Mouse (Mus musculus): ENCODE measurements around the gene Slc4a4.

Slc4a4 gene

DNA sequence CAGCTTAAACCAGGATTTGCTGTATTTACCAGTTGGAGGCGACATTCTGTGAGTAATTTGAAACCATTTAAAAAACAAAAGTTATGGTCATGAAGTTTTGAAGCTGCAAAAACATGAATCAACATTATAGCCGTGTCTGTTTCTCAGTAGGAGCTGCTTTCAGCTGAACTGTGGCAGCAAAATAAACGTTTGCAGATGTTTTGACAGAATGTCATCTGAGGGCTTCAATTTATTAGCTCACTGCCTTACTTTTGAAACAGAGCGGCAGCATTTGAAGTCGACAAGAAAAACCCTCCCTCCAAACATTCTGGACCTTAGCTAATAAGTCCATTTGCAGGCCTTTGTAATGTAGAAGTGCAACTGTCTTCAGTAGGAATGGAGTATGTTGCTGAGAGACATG lies 123.5 kb downstream of the Slc4a4 start:
- DNase-seq (ENCODE audit: low spot score): peak; percentile 19

DNA sequence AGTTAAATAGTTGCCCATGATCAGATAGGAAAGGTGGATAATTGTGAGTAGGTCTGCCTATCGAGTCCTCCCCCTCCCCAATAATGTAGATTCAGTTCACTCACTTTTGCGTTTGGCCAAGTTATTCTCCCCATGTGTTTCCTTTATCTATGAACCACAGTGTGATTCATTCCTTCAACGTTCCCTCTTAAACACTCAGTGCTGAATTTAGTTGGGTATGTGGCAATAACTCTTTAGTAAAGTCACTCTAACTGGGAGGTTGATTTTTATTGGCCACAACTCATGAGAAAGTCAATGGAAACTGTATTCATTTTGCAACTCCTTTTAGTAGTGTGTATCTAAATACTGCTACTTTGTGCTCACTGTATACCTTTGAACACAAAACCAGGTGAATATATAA lies 125.8 kb downstream of the Slc4a4 start:
- DNase-seq (ENCODE audit: low spot score): no peak

- no peak for DNase-seq (ENCODE audit: low spot score)
Observed at GRCm38 (mm10) chr5:89014782-89015181, 128.2 kb downstream of the Slc4a4 start.

DNA sequence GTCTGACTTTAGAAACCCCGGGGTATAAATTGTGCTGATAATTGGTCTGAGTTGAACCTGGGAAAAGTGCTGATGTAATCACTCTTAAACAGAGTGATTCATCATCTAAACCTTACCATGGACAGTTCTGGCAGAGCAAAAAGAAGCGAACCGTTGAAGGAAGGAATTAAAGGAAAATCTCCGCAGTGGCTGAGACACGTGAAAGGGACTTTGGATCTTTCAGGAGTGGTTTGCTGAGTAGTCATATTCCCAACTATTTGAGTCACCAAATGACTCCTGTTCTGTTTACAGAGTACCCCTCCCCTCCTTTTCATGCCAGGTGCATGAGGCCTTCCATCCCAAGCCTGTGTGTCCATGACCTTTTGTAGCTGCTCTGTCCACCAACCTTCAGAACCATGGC lies 129.3 kb downstream of the Slc4a4 start:
- DNase-seq (ENCODE audit: low spot score): no peak

GRCm38 (mm10) chr5:89018537-89018936 lies 131.9 kb downstream of the Slc4a4 start:
- no peak for DNase-seq (ENCODE audit: low spot score)

DNA sequence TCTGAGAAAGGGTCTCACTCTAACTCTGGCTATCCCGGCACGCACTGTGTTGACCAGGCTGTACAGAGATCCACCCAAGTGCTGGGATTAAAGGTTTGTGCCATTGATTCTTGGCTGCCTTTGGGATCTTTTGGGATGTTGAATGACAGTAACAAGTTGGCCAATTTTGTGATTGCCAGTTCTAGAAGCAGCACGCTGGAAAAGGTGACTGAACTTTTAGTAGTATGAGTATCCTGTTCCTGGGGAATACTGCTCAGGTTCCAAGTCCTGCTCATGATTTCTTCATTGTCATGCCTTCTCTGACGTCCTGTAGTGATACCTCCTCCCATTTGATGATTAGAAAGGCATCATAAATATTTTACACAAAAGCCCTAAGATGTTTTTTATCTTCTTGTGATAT lies 137.8 kb downstream of the Slc4a4 start:
- DNase-seq (ENCODE audit: low spot score): no peak

- no peak for DNase-seq (ENCODE audit: low spot score)
Observed at GRCm38 (mm10) chr5:89027518-89028085, 141.0 kb downstream of the Slc4a4 start.

DNA sequence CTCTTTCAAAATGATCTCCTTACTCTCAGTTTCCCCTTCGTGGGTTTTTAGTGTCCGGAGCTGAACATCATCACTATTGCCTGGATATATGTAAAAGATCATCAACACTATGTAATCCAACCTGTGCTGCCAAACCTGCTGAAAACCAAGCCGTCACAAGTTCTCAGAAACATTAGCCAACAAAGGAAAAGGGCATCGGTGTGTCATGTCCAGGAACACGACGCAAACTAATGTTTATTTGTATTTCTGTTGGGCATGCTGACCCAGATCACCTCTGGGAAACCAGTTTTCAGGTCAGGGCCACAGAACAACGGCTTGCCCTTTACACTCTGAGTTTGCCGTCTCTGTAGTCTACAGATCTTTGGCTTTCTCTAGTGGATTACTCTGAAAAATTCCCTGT lies 146.0 kb downstream of the Slc4a4 start:
- DNase-seq (ENCODE audit: low spot score): no peak

DNA sequence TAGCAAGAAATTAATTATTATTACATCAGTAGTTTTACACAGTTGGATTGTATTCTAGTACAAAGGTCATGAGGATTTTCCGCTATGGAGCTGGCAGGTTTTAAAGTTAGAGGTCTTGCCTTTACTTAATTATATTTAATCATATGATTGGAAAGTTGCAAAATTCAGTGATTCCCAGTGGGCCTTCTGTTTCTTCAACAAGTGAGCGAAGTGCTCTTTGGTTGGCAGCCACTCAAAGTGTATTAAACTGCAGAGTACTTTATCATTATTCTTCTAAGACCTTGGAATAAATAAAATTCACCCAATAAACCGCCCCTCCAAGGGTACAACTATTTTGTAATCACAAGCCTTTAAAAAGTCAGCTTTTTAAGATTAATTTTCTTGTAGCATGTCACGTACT lies 146.6 kb downstream of the Slc4a4 start:
- DNase-seq (ENCODE audit: low spot score): no peak

DNA sequence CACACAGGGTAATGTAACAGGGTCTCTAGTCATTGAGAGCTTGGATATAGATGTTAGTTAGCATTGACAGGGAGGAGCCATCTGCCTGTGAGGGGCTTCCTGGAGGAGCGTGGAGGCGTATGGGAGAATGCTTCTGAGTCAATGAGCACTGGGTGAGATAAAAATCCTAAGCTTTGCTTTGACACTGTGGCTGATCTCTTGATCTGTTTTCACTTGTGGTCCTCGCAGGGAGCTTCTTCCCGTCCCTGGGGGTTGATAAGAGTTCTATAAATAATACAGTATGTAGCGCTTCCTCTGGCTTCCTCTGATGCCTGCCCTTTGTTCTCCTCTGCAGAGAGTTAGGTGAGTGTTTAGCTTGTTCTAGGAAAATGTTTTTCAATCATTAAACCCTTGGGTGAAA lies 149.5 kb downstream of the Slc4a4 start:
- DNase-seq (ENCODE audit: low spot score): no peak

- no peak for DNase-seq (ENCODE audit: low spot score)
Observed at GRCm38 (mm10) chr5:89040814-89041213, 154.2 kb downstream of the Slc4a4 start.

GRCm38 (mm10) chr5:89043846-89044245 lies 157.2 kb downstream of the Slc4a4 start:
- peak; percentile 14 for DNase-seq (ENCODE audit: low spot score)

- no peak for DNase-seq (ENCODE audit: low spot score)
Observed at GRCm38 (mm10) chr5:89044801-89045200, 158.2 kb downstream of the Slc4a4 start.

DNA sequence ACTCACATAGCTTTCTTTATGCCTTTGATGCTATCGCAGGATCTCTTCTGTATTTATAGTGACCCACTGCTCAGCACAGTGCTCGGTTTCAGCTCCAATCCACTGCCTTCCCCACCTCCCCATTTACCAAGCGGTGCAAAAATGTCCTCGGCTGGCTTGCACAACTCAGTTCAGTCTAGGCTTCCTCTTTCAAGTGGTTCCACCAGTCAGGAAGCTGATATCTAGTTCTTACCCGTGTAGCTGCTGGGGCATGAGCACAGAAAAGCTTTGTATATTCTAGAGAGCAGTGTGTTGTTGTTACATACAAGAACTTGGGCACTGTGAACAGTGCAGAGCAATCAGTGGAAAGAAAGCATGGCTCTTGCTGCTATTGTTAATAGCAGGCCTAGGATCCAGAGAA lies 165.0 kb downstream of the Slc4a4 start:
- DNase-seq (ENCODE audit: low spot score): no peak

DNA sequence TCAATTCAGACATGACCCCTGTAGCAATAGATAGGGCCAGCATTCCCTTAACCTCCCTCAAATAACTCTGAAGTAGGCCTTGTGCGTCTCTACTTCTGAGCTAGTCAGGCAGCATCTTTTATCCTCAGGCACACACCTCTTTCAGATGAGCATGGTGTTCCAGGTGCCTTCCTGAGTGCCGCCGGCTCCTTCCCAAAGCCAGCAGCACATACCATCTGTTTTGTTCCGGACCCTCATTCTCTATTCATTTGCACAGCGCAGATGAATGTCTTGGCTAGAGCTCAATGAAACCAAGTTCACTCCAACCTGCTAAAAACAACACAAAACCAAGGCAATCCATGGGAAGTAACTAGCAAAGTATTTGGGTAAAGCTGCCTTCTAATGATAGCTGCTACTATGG lies 165.6 kb downstream of the Slc4a4 start:
- DNase-seq (ENCODE audit: low spot score): no peak

GRCm38 (mm10) chr5:89055656-89056055 lies 169.0 kb downstream of the Slc4a4 start:
- DNase-seq (ENCODE audit: low spot score): no peak

DNA sequence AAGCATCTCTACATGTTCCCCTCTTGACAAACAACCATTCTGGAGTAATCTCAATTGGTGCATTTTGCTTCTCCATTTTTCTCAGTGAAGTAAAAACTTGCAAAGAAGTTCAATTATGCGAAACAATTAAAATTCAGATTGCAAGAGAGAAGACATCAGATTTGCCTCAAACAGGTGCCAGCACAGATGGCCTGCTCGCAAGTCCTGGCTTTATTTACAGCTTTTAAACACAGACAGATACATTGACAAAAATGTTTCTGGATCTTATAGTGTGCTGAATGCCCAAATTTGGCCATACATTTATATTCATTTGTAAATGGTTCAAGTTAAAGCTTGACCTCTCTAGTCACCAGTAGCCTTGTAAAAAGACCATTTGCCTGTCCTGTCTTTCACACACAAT lies 169.8 kb downstream of the Slc4a4 start:
- DNase-seq (ENCODE audit: low spot score): no peak

GRCm38 (mm10) chr5:89061097-89061496 lies 174.5 kb downstream of the Slc4a4 start:
- no peak for DNase-seq (ENCODE audit: low spot score)

GRCm38 (mm10) chr5:89062286-89062685 lies 175.7 kb downstream of the Slc4a4 start:
- DNase-seq (ENCODE audit: low spot score): no peak

DNA sequence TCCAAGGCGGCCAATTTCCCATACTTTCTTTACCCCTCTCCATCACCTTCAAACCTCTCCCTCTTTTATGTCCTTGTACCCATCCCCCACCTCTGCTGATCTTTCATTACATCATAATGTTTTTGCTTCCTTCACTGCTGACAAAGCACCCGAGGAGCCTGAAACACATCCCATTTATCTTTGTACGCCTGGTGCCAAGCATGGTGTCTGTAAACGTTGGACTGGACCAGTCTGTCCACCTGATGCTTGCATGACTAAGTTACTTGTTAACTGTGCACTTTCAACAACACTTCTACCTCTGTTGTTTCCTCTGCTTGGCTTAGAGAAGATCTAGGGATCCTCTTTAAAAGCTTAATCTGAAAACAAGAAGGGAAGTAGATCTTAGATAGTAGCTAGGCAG lies 180.5 kb downstream of the Slc4a4 start:
- DNase-seq (ENCODE audit: low spot score): no peak

GRCm38 (mm10) chr5:89068072-89068471 lies 181.5 kb downstream of the Slc4a4 start:
- DNase-seq (ENCODE audit: low spot score): no peak

GRCm38 (mm10) chr5:89070051-89070450 lies 183.4 kb downstream of the Slc4a4 start:
- no peak for DNase-seq (ENCODE audit: low spot score)

- no peak for DNase-seq (ENCODE audit: low spot score)
Observed at GRCm38 (mm10) chr5:89071957-89072356, 185.3 kb downstream of the Slc4a4 start.

GRCm38 (mm10) chr5:89077711-89078110 lies 191.1 kb downstream of the Slc4a4 start:
- no peak for DNase-seq (ENCODE audit: low spot score)

GRCm38 (mm10) chr5:89083476-89083875 lies 196.9 kb downstream of the Slc4a4 start:
- no peak for DNase-seq (ENCODE audit: low spot score)
